Comparison of ENCODE assay signal across 25 mouse cellular contexts in the genomic region with DNA sequence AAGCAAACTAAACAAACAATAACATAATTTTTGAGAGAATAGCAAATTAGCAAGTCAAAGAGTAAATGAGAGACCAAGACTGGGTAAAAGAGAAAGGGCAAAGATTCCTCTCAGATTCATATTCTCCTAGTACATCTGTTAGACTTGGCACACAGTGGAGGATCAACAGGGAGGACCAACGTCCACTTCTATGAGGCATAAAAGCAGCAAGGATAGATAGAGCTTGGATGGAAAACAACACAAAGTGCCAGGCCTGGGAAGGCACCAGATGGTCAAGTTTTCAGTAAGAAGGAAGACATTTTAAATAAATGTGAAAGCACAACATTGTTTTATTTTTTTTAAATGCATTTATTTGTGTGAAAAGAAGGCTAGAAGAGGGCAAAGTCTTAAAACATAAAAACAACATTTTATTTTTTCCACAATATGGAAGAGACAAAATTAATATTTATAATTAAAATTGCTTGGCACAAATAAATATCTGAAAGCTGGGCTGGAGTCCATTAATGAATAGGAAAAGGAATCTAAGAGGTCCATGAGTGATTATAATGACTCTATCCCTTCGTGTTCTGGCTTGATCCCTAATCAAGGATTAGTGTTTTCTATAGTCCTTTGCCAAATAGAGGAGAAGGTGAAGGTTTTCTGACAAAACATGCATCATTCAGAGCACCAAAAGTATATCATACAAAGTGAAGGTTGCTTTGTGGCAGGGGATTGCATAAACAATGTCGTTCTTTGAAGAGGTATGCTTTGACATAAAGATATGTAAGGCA.
DNase-seq lines count a peak whose midpoint lies in the region; ATAC-seq and TF ChIP-seq lines count a peak whose summit lies in the region.
"Had no signal": no experiment of that assay in that cellular context is flagged by ENCODE, and none has a peak within 500 bp of the region (broad histone marks: within the 10 kb centered on the region; RNA-seq: fewer than 3 reads in every experiment).

No protein-coding gene starts in this region.

- no peaks in the 10 kb centered on the region for H3K4me1 ChIP-seq in hindbrain, embryonic 16.5 days (ENCODE audit: control insufficient read depth, insufficient read depth, low read depth, low read length)
- H3K4me1 ChIP-seq in hindbrain, embryonic 11.5 days (replicated peaks; ENCODE audit: control insufficient read depth, insufficient read depth, low read length) = no peaks in the 10 kb centered on the region
- H3K4me1 ChIP-seq: forebrain, embryonic 13.5 days; hindbrain, embryonic 10.5 days; limb, embryonic 13.5 days; liver, embryonic 12.5 days; megakaryocyte, embryonic 14.5 days; midbrain, embryonic 12.5 days had no signal

- 72% methylated on average over 3 of the region's 3 CpGs for WGBS in hindbrain, embryonic 16.5 days
- WGBS in hindbrain, embryonic 11.5 days = 75% methylated on average over 3 of the region's 3 CpGs

- TF ChIP-seq CTCF in brain, embryonic 14.5 days (IDR thresholded peaks at IDR 0.05; ENCODE audit: borderline replicate concordance, extremely low read depth, insufficient read depth, insufficient read length) = no peak
- TF ChIP-seq CTCF in layer of hippocampus, adult 2 months (conservative IDR thresholded peaks at IDR 0.05) = no peak

- H3K27me3 ChIP-seq in hindbrain, embryonic 16.5 days (replicated peaks; ENCODE audit: control insufficient read depth, insufficient read depth, low read length) = no peaks in the 10 kb centered on the region
- no peaks in the 10 kb centered on the region for H3K27me3 ChIP-seq in hindbrain, embryonic 11.5 days (ENCODE audit: control insufficient read depth, insufficient read depth, low read length)
- H3K27me3 ChIP-seq: forebrain, embryonic 13.5 days; limb, embryonic 13.5 days; liver, embryonic 12.5 days; megakaryocyte, embryonic 14.5 days; midbrain, embryonic 12.5 days; Patski had no signal

- H3K4me2 ChIP-seq in hindbrain, embryonic 16.5 days (ENCODE audit: low read length) = no peak overlapping the region
- H3K4me2 ChIP-seq in hindbrain, embryonic 11.5 days (replicated peaks; ENCODE audit: low read depth, low read length) = no peak overlapping the region
- H3K4me2 ChIP-seq: forebrain, embryonic 13.5 days; limb, embryonic 13.5 days; liver, embryonic 12.5 days; midbrain, embryonic 12.5 days had no signal

- no peak overlapping the region for H3K27ac ChIP-seq in hindbrain, embryonic 16.5 days (ENCODE audit: low read depth, low read length)
- H3K27ac ChIP-seq in hindbrain, embryonic 11.5 days (ENCODE audit: low read depth, low read length) = no peak overlapping the region
- H3K27ac ChIP-seq in layer of hippocampus, adult 2 months = no peak overlapping the region
- H3K27ac ChIP-seq: forebrain, embryonic 13.5 days; hindbrain, embryonic 10.5 days; limb, embryonic 13.5 days; liver, embryonic 12.5 days; midbrain, embryonic 12.5 days had no signal

- no peak for DNase-seq in hindbrain, embryonic 11.5 days (ENCODE audit: low spot score)
- DNase-seq in brain, embryonic 14.5 days (ENCODE audit: low read depth) = peak; percentile 33
- peak; percentile 77 to 86 for DNase-seq in cerebellum, adult 18-20 months
- DNase-seq in cerebellum, postnatal 10 days = peak; percentile 85 to 88
- DNase-seq in embryo, embryonic 11 days = no peak
- no peak for DNase-seq in right cerebral cortex, postnatal 36 days (ENCODE audit: low spot score in 2 of 2)
- no peak for DNase-seq in layer of hippocampus, adult 2 months (ENCODE audit: low spot score in 2 of 2)
- DNase-seq: adrenal gland, postnatal 10 days; heart, postnatal 14 days; kidney, adult 9 months; kidney, postnatal 14 days; liver, postnatal 0 days; lung, postnatal 4 days; retina, postnatal 1 day; right cerebral cortex, postnatal 14 days; thymus, postnatal 14 days had no signal

- TF ChIP-seq POLR2A in brain, embryonic 14.5 days (IDR thresholded peaks at IDR 0.05; ENCODE audit: borderline replicate concordance, extremely low read depth, insufficient read depth, insufficient read length, poor library complexity, severe bottlenecking) = no peak

- H3K36me3 ChIP-seq in hindbrain, embryonic 16.5 days (ENCODE audit: control insufficient read depth, insufficient read depth, low read length) = no peaks in the 10 kb centered on the region
- H3K36me3 ChIP-seq in hindbrain, embryonic 11.5 days (ENCODE audit: control insufficient read depth, insufficient read depth, low read length) = no peaks in the 10 kb centered on the region
- H3K36me3 ChIP-seq: hindbrain, embryonic 10.5 days; limb, embryonic 13.5 days; liver, embryonic 12.5 days; midbrain, embryonic 12.5 days had no signal

- ATAC-seq in hindbrain, embryonic 16.5 days = 0 out of 2 replicates have a peak, but pooled peaks have one; percentile 60
- no peak for ATAC-seq in hindbrain, embryonic 11.5 days (ENCODE audit: low FRiP score)
- ATAC-seq: forebrain, embryonic 13.5 days; intestine, postnatal 0 days; liver, embryonic 12.5 days; liver, postnatal 0 days; Patski had no signal

- peaks cover 6% of the 10 kb centered on the region; the same call in 1 of the 2 replicates for H3K9me3 ChIP-seq in hindbrain, embryonic 16.5 days (ENCODE audit: control insufficient read depth, low read length)
- H3K9me3 ChIP-seq in hindbrain, embryonic 11.5 days (ENCODE audit: control insufficient read depth, low read length) = no peaks in the 10 kb centered on the region
- H3K9me3 ChIP-seq: limb, embryonic 13.5 days; liver, embryonic 12.5 days; midbrain, embryonic 12.5 days had no signal

- H3K9ac ChIP-seq in hindbrain, embryonic 16.5 days (ENCODE audit: low read depth, low read length) = no peak overlapping the region
- H3K9ac ChIP-seq in hindbrain, embryonic 11.5 days (ENCODE audit: low read depth, low read length) = no peak overlapping the region
- H3K9ac ChIP-seq: forebrain, embryonic 13.5 days; limb, embryonic 13.5 days; liver, embryonic 12.5 days; liver, postnatal 0 days; midbrain, embryonic 12.5 days had no signal

- H3K4me3 ChIP-seq in hindbrain, embryonic 16.5 days (ENCODE audit: low read length) = no peak overlapping the region
- no peak overlapping the region for H3K4me3 ChIP-seq in hindbrain, embryonic 11.5 days (ENCODE audit: low read depth, low read length)
- no peak overlapping the region for H3K4me3 ChIP-seq in layer of hippocampus, adult 2 months
- H3K4me3 ChIP-seq: forebrain, embryonic 13.5 days; hindbrain, embryonic 10.5 days; limb, embryonic 13.5 days; liver, embryonic 12.5 days; megakaryocyte, embryonic 14.5 days; midbrain, embryonic 12.5 days had no signal

Comparison
In these comparisons a context has a peak if more than half of its experiments do, and no peak if none do; other contexts are left out.
1. DNase-seq: peak in brain, embryonic 14.5 days (single experiment), cerebellum, adult 18-20 months (2 of 2) and cerebellum, postnatal 10 days (2 of 2); none in hindbrain, embryonic 11.5 days (single experiment), embryo, embryonic 11 days (single experiment), right cerebral cortex, postnatal 36 days (0 of 2) and layer of hippocampus, adult 2 months (0 of 2).